In genomic region chr6:145495731-145496130, GRCm38 (mm10) we compare ENCODE assay signal across 33 mouse cellular contexts.
"Had no signal": no experiment of that assay in that cellular context is flagged by ENCODE, and none has a peak within 500 bp of the region (broad histone marks: within the 10 kb centered on the region; RNA-seq: fewer than 3 reads in every experiment).

No protein-coding gene starts in this region.

- ATAC-seq: hindbrain, embryonic 16.5 days; hindbrain, postnatal 0 days; inflammation-experienced regulatory T-cells, adult 6 months; intestine, embryonic 15.5 days; intestine, embryonic 16.5 days; intestine, postnatal 0 days had no signal

- H3K4me1 ChIP-seq: heart, embryonic 12.5 days; heart, embryonic 13.5 days; heart, embryonic 15.5 days; hindbrain, embryonic 10.5 days; hindbrain, embryonic 12.5 days; hindbrain, embryonic 13.5 days; hindbrain, embryonic 15.5 days; intestine, embryonic 15.5 days had no signal

- H3K36me3 ChIP-seq: heart, embryonic 12.5 days; heart, embryonic 13.5 days; heart, embryonic 15.5 days; hindbrain, embryonic 10.5 days; hindbrain, embryonic 12.5 days; hindbrain, embryonic 13.5 days; hindbrain, embryonic 15.5 days; intestine, embryonic 15.5 days; kidney, embryonic 15.5 days had no signal

- H3K27me3 ChIP-seq: heart, embryonic 12.5 days; heart, embryonic 13.5 days; heart, embryonic 15.5 days; hindbrain, embryonic 12.5 days; hindbrain, embryonic 13.5 days; hindbrain, embryonic 15.5 days; intestine, embryonic 15.5 days; kidney, embryonic 15.5 days had no signal

- H3K4me2 ChIP-seq: heart, embryonic 12.5 days; heart, embryonic 13.5 days; heart, embryonic 15.5 days; hindbrain, embryonic 12.5 days; hindbrain, embryonic 13.5 days; hindbrain, embryonic 14.5 days; hindbrain, embryonic 15.5 days; intestine, embryonic 15.5 days; kidney, embryonic 15.5 days had no signal

- H3K9ac ChIP-seq: heart, embryonic 12.5 days; heart, embryonic 13.5 days; heart, embryonic 15.5 days; hindbrain, embryonic 12.5 days; hindbrain, embryonic 13.5 days; hindbrain, embryonic 14.5 days; hindbrain, embryonic 15.5 days; intestine, embryonic 15.5 days; kidney, embryonic 15.5 days had no signal

- H3K9me3 ChIP-seq: heart, embryonic 12.5 days; heart, embryonic 13.5 days; heart, embryonic 15.5 days; hindbrain, embryonic 10.5 days; hindbrain, embryonic 12.5 days; hindbrain, embryonic 13.5 days; hindbrain, embryonic 15.5 days; intestine, embryonic 15.5 days; kidney, embryonic 15.5 days had no signal

- H3K4me3 ChIP-seq: heart, embryonic 12.5 days; heart, embryonic 13.5 days; heart, embryonic 15.5 days; hindbrain, embryonic 10.5 days; hindbrain, embryonic 12.5 days; hindbrain, embryonic 13.5 days; hindbrain, embryonic 15.5 days; intestine, embryonic 15.5 days; kidney, embryonic 15.5 days; layer of hippocampus, adult 2 months; left cerebral cortex, adult 2 months had no signal

- DNase-seq: heart, postnatal 10 days; heart, postnatal 14 days; heart, postnatal 36 days; heart, postnatal 4 days; kidney, adult 11 months; kidney, adult 18-20 months; kidney, adult 2 months; kidney, adult 8-10 months; kidney, adult 9 months; kidney, postnatal 10 days; kidney, postnatal 14 days; kidney, postnatal 36 days; kidney, postnatal 4 days; layer of hippocampus, adult 9-11 months; layer of hippocampus, postnatal 36 days had no signal

- H3K27ac ChIP-seq: heart, embryonic 13.5 days; heart, embryonic 15.5 days; hindbrain, embryonic 10.5 days; hindbrain, embryonic 12.5 days; hindbrain, embryonic 13.5 days; hindbrain, embryonic 14.5 days; hindbrain, embryonic 15.5 days; hindbrain, postnatal 0 days; intestine, embryonic 15.5 days; kidney, embryonic 15.5 days; kidney, postnatal 0 days; layer of hippocampus, adult 2 months; left cerebral cortex, adult 2 months had no signal
